Comparison of ENCODE assay signal across 8 mouse cellular contexts in genomic region chr7:127770039-127770905, GRCm38 (mm10). TPM values are rescaled to one million over a fixed set of nuclear protein-coding genes. Genes with fewer than 3 reads are reported as not detected.
DNase-seq lines count a peak whose midpoint lies in the region; ATAC-seq and TF ChIP-seq lines count a peak whose summit lies in the region.

No protein-coding gene starts in this region.

- peak; percentile 32 for ATAC-seq in kidney, embryonic 14.5 days (ENCODE audit: low FRiP score, low TSS enrichment)
- ATAC-seq in forebrain, embryonic 14.5 days: peak; percentile 21
- ATAC-seq in limb, embryonic 15.5 days (ENCODE audit: insufficient number of reproducible peaks, low FRiP score, low TSS enrichment, low read depth): peak; percentile 2; the same call in 1 of the 2 replicates

- peak overlapping the region; percentile 47 for H3K4me3 ChIP-seq in kidney, embryonic 14.5 days (ENCODE audit: low read length)
- H3K4me3 ChIP-seq in forebrain, embryonic 14.5 days (ENCODE audit: low read depth, low read length): peak overlapping the region; percentile 38
- H3K4me3 ChIP-seq in limb, embryonic 15.5 days: peak overlapping the region; percentile 70
- peak overlapping the region; percentile 79 for H3K4me3 ChIP-seq in small intestine, adult 2 months (ENCODE audit: low read depth, low read length)

- WGBS in kidney, embryonic 14.5 days: 1% methylated on average over 27 of the region's 27 CpGs
- WGBS in forebrain, embryonic 14.5 days: 8% methylated on average over 27 of the region's 27 CpGs
- WGBS in limb, embryonic 15.5 days: 2% methylated on average over 27 of the region's 27 CpGs
- WGBS in small intestine, adult 2 months: 2% methylated on average over 27 of the region's 27 CpGs

- DNase-seq in kidney, postnatal 25 days: no peak
- DNase-seq in Muller cell, postnatal 12 days (ENCODE audit: inconsistent ontology term): peak; percentile 10
- DNase-seq in forebrain, embryonic 14.5 days (ENCODE audit: low spot score): peak; percentile 31
- DNase-seq in gastrocnemius, postnatal 36 days: no peak
- no peak for DNase-seq in urinary bladder, postnatal 25 days (ENCODE audit: low spot score)

- peak overlapping the region; percentile 69 for H3K9ac ChIP-seq in kidney, embryonic 14.5 days (ENCODE audit: low read depth, low read length)
- H3K9ac ChIP-seq in forebrain, embryonic 14.5 days (ENCODE audit: low read length): peak overlapping the region; percentile 73
- peak overlapping the region; percentile 74 for H3K9ac ChIP-seq in limb, embryonic 15.5 days

- peaks cover 16% of the 10 kb centered on the region for H3K4me1 ChIP-seq in kidney, embryonic 14.5 days (ENCODE audit: control insufficient read depth, insufficient read depth, low read length)
- H3K4me1 ChIP-seq in forebrain, embryonic 14.5 days (ENCODE audit: control insufficient read depth, insufficient read depth, low read length): peaks cover 21% of the 10 kb centered on the region; the same call in 1 of the 2 replicates
- H3K4me1 ChIP-seq in limb, embryonic 15.5 days: peaks cover 32% of the 10 kb centered on the region
- peaks cover 9% of the 10 kb centered on the region for H3K4me1 ChIP-seq in small intestine, adult 2 months (ENCODE audit: control insufficient read depth, insufficient read depth, insufficient read length, low read length)

- peaks cover 29% of the 10 kb centered on the region for H3K36me3 ChIP-seq in kidney, embryonic 14.5 days (ENCODE audit: control insufficient read depth, insufficient read depth, low read length)
- H3K36me3 ChIP-seq in forebrain, embryonic 14.5 days (ENCODE audit: control insufficient read depth, insufficient read depth, low read length): peaks cover 32% of the 10 kb centered on the region
- H3K36me3 ChIP-seq in limb, embryonic 15.5 days: peaks cover 26% of the 10 kb centered on the region
- peaks cover 8% of the 10 kb centered on the region; the same call in 1 of the 2 replicates for H3K36me3 ChIP-seq in small intestine, adult 2 months (ENCODE audit: control insufficient read depth, insufficient read depth, low read length)

- H3K9me3 ChIP-seq in kidney, embryonic 14.5 days (ENCODE audit: control insufficient read depth, low read length): no peaks in the 10 kb centered on the region
- H3K9me3 ChIP-seq in forebrain, embryonic 14.5 days (replicated peaks; ENCODE audit: control insufficient read depth, low read length): no peaks in the 10 kb centered on the region
- no peaks in the 10 kb centered on the region for H3K9me3 ChIP-seq in limb, embryonic 15.5 days

- no peak for TF ChIP-seq POLR2A in small intestine, adult 2 months (IDR thresholded peaks at IDR 0.05; ENCODE audit: low read depth, low read length)

- H3K27ac ChIP-seq in kidney, embryonic 14.5 days (ENCODE audit: low read depth, low read length): peak overlapping the region; percentile 94
- H3K27ac ChIP-seq in forebrain, embryonic 14.5 days (ENCODE audit: low read depth, low read length): peak overlapping the region; percentile 52; the same call in 1 of the 2 replicates
- peak overlapping the region; percentile 88 for H3K27ac ChIP-seq in limb, embryonic 15.5 days
- peak overlapping the region; percentile 51 for H3K27ac ChIP-seq in small intestine, adult 2 months (ENCODE audit: insufficient read depth, low read depth, low read length)

- peak overlapping the region; percentile 89 for H3K4me2 ChIP-seq in kidney, embryonic 14.5 days (replicated peaks; ENCODE audit: low read depth, low read length)
- peak overlapping the region; percentile 80 for H3K4me2 ChIP-seq in forebrain, embryonic 14.5 days (ENCODE audit: low read length)
- H3K4me2 ChIP-seq in limb, embryonic 15.5 days: peak overlapping the region; percentile 88

- intact Hi-C loops in gastrocnemius, postnatal 36 days (cut with DNase I): no loop called here

- no peaks in the 10 kb centered on the region for H3K27me3 ChIP-seq in kidney, embryonic 14.5 days (ENCODE audit: control insufficient read depth, insufficient read depth, low read length)
- H3K27me3 ChIP-seq in forebrain, embryonic 14.5 days (replicated peaks; ENCODE audit: control insufficient read depth, insufficient read depth, low read length): no peaks in the 10 kb centered on the region
- no peaks in the 10 kb centered on the region for H3K27me3 ChIP-seq in limb, embryonic 15.5 days
- no peaks in the 10 kb centered on the region for H3K27me3 ChIP-seq in small intestine, adult 2 months (ENCODE audit: control insufficient read depth, insufficient read depth, low read length)

- TF ChIP-seq CTCF in small intestine, adult 2 months (IDR thresholded peaks at IDR 0.05; ENCODE audit: extremely low read depth, insufficient read length, insufficient replicate concordance, low read depth, low read length): no peak

RNA-seq across cellular contexts. Expression of gene Orai3, which starts 0.7 kb away (rescaled TPM):
- polyA plus RNA-seq in kidney, embryonic 14.5 days (2014; fragmentation: Nextera tagmentation; extraction: Ambion mirVana): 12.9 and 19.7 TPM in 2 replicates
- 3.3 and 4.2 TPM in 2 replicates for polyA plus RNA-seq in forebrain, embryonic 14.5 days (2014; fragmentation: Nextera tagmentation; extraction: Ambion mirVana)
- polyA plus RNA-seq in limb, embryonic 15.5 days (2015; fragmentation: Nextera tagmentation; extraction: Ambion mirVana): 23.6 and 26.5 TPM in 2 replicates
- 17.9 and 21.3 TPM in 2 replicates for polyA plus RNA-seq in small intestine, adult 2 months (2012; rRNA removed)
- 1 to 10 TPM; 8.4 to 9.2 TPM for total RNA-seq in gastrocnemius, postnatal 36 days (2021)

RNA-seq across cellular contexts. Expression of gene Setd1a, which starts 6.2 kb away (rescaled TPM):
- 32.6 and 34.7 TPM in 2 replicates for polyA plus RNA-seq in kidney, embryonic 14.5 days (2014; fragmentation: Nextera tagmentation; extraction: Ambion mirVana)
- polyA plus RNA-seq in forebrain, embryonic 14.5 days (2014; fragmentation: Nextera tagmentation; extraction: Ambion mirVana): 17.0 and 18.0 TPM in 2 replicates
- polyA plus RNA-seq in limb, embryonic 15.5 days (2015; fragmentation: Nextera tagmentation; extraction: Ambion mirVana): 18.6 and 21.7 TPM in 2 replicates
- polyA plus RNA-seq in small intestine, adult 2 months (2012; rRNA removed): 5.2 and 9.2 TPM in 2 replicates
- 10 to 100 TPM; 13.0 to 21.3 TPM for total RNA-seq in gastrocnemius, postnatal 36 days (2021)

RNA-seq across cellular contexts. Expression of gene Gm49388, which starts 15.1 kb away (rescaled TPM):
- polyA plus RNA-seq in kidney, embryonic 14.5 days (2014; fragmentation: Nextera tagmentation; extraction: Ambion mirVana): not detected in 2 replicates
- polyA plus RNA-seq in forebrain, embryonic 14.5 days (2014; fragmentation: Nextera tagmentation; extraction: Ambion mirVana): not detected in 2 replicates
- polyA plus RNA-seq in limb, embryonic 15.5 days (2015; fragmentation: Nextera tagmentation; extraction: Ambion mirVana): not detected in 2 replicates
- 0.39 TPM in 1 of 2 replicates, not detected in the other for polyA plus RNA-seq in small intestine, adult 2 months (2012; rRNA removed)
- 1 to 10 TPM in 1 of 2 experiments, under 1 TPM in 1; 0.31 to 2.1 TPM for total RNA-seq in gastrocnemius, postnatal 36 days (2021)

RNA-seq across cellular contexts. Expression of gene Fbxl19, which starts 25.9 kb away (rescaled TPM):
- polyA plus RNA-seq in kidney, embryonic 14.5 days (2014; fragmentation: Nextera tagmentation; extraction: Ambion mirVana): 6.2 and 10.0 TPM in 2 replicates
- 7.2 and 7.8 TPM in 2 replicates for polyA plus RNA-seq in forebrain, embryonic 14.5 days (2014; fragmentation: Nextera tagmentation; extraction: Ambion mirVana)
- polyA plus RNA-seq in limb, embryonic 15.5 days (2015; fragmentation: Nextera tagmentation; extraction: Ambion mirVana): 4.3 and 4.4 TPM in 2 replicates
- 23.2 and 53.0 TPM in 2 replicates for polyA plus RNA-seq in small intestine, adult 2 months (2012; rRNA removed)
- 1 to 10 TPM; 1.9 to 2.5 TPM for total RNA-seq in gastrocnemius, postnatal 36 days (2021)

RNA-seq across cellular contexts. Expression of gene Hsd3b7, which starts 30.1 kb away (rescaled TPM):
- polyA plus RNA-seq in kidney, embryonic 14.5 days (2014; fragmentation: Nextera tagmentation; extraction: Ambion mirVana): 18.0 and 18.7 TPM in 2 replicates
- polyA plus RNA-seq in forebrain, embryonic 14.5 days (2014; fragmentation: Nextera tagmentation; extraction: Ambion mirVana): 6.9 and 9.7 TPM in 2 replicates
- polyA plus RNA-seq in limb, embryonic 15.5 days (2015; fragmentation: Nextera tagmentation; extraction: Ambion mirVana): 18.7 and 23.8 TPM in 2 replicates
- 31.3 and 45.7 TPM in 2 replicates for polyA plus RNA-seq in small intestine, adult 2 months (2012; rRNA removed)
- total RNA-seq in gastrocnemius, postnatal 36 days (2021): 1 to 10 TPM; 5.5 to 5.6 TPM

Comparison
In these comparisons a context has a peak if more than half of its experiments do, and no peak if none do; other contexts are left out.
1. DNase-seq: peak in Muller cell, postnatal 12 days (single experiment) and forebrain, embryonic 14.5 days (single experiment); none in kidney, postnatal 25 days (0 of 2), gastrocnemius, postnatal 36 days (0 of 2) and urinary bladder, postnatal 25 days (single experiment).
2. Peak in every context shown above with its lines, with median percentiles within 50 percentile points of each other: ATAC-seq, H3K27ac ChIP-seq, H3K4me2 ChIP-seq, H3K4me3 ChIP-seq and H3K9ac ChIP-seq.